Mouse (Mus musculus) embryo, embryonic 10.5 days (tissue): ENCODE data around the gene Ncam2.
A peak's percentile ranks its signal among the peaks of the same experiment; 100 is the strongest.

Experiments used
- DNase-seq: peaks from one replicate; pipeline ENCODE4 v3.0.0-alpha.2; 2015; ENCODE audit warnings: low spot score

Ncam2 gene

GRCm38 (mm10) chr16:81200201-81201071, at the start of gene Ncam2:
TSS of gene Ncam2 (plus strand) at chr16:81200697.
- peak; percentile 73 for DNase-seq

- DNase-seq: no peak
Observed at GRCm38 (mm10) chr16:81170828-81171227, 29.7 kb upstream of the Ncam2 start.

GRCm38 (mm10) chr16:81175302-81175943, 25.1 kb upstream of the Ncam2 start:
- DNase-seq: peak; percentile 61

- DNase-seq: no peak
Observed at GRCm38 (mm10) chr16:81179801-81180200, 20.7 kb upstream of the Ncam2 start.

GRCm38 (mm10) chr16:81187579-81188179, 12.8 kb upstream of the Ncam2 start:
- DNase-seq: no peak

- no peak for DNase-seq
Observed at GRCm38 (mm10) chr16:81191621-81192020, 8.9 kb upstream of the Ncam2 start.

GRCm38 (mm10) chr16:81192607-81193006, 7.9 kb upstream of the Ncam2 start:
- no peak for DNase-seq

GRCm38 (mm10) chr16:81199467-81199866, 1.0 kb upstream of the Ncam2 start:
- no peak for DNase-seq

- no peak for DNase-seq
Observed at GRCm38 (mm10) chr16:81201471-81201870, 974 bp downstream of the Ncam2 start.

- peak; percentile 81 for DNase-seq
Observed at GRCm38 (mm10) chr16:81201992-81202391, 1.5 kb downstream of the Ncam2 start.

GRCm38 (mm10) chr16:81202721-81203161, 2.2 kb downstream of the Ncam2 start:
- no peak for DNase-seq

GRCm38 (mm10) chr16:81204405-81205034, 4.0 kb downstream of the Ncam2 start:
- DNase-seq: no peak

GRCm38 (mm10) chr16:81221176-81221575, 20.7 kb downstream of the Ncam2 start:
- DNase-seq: no peak

GRCm38 (mm10) chr16:81223841-81224240, 23.3 kb downstream of the Ncam2 start:
- no peak for DNase-seq

- no peak for DNase-seq
Observed at GRCm38 (mm10) chr16:81224253-81224652, 23.8 kb downstream of the Ncam2 start.

GRCm38 (mm10) chr16:81254875-81255274, 54.4 kb downstream of the Ncam2 start:
- DNase-seq: no peak

GRCm38 (mm10) chr16:81260429-81260828, 59.9 kb downstream of the Ncam2 start:
- DNase-seq: no peak

- DNase-seq: no peak
Observed at GRCm38 (mm10) chr16:81273597-81274360, 73.3 kb downstream of the Ncam2 start.

- peak; percentile 65 for DNase-seq
Observed at GRCm38 (mm10) chr16:81284241-81284640, 83.7 kb downstream of the Ncam2 start.

GRCm38 (mm10) chr16:81284859-81285837, 84.7 kb downstream of the Ncam2 start:
- no peak for DNase-seq
